ENCODE assay signal across 8 mouse cellular contexts in the genomic region with DNA sequence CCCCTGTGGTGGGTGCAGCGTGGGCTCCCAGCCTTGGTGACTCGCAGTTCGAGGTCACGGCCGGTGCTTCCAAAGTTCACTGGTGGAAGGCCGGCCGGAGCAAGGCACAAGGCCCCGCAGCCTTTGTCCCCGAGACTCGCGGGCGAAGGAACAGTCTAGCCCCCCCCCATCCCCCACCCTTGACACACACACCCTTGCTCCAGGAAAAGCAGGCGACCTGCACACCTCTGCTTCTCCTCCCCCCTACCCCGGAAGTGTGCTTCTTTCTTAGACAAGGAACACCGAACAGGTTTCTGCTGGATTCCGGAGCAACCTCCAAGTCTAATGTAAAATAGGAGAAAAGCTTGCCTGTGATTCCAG. TPM values are rescaled to one million over a fixed set of nuclear protein-coding genes. Genes with fewer than 3 reads are reported as not detected.
DNase-seq lines count a peak whose midpoint lies in the region; ATAC-seq and TF ChIP-seq lines count a peak whose summit lies in the region.

No protein-coding gene starts in this region.

- no peaks in the 10 kb centered on the region for H3K36me3 ChIP-seq in spleen, adult 2 months (ENCODE audit: control insufficient read depth, insufficient read depth, low read length)
- no peaks in the 10 kb centered on the region for H3K36me3 ChIP-seq in forebrain, embryonic 12.5 days (replicated peaks)
- no peaks in the 10 kb centered on the region for H3K36me3 ChIP-seq in midbrain, embryonic 14.5 days (ENCODE audit: control insufficient read depth, insufficient read depth, low read length)

- no peak for TF ChIP-seq POLR2A in spleen, adult 2 months (IDR thresholded peaks at IDR 0.05; ENCODE audit: low read depth, low read length)

- 7% methylated on average over 16 of the region's 16 CpGs for WGBS in spleen, adult 2 months
- WGBS in forebrain, embryonic 12.5 days: 2% methylated on average over 16 of the region's 16 CpGs
- WGBS in midbrain, embryonic 14.5 days: 2% methylated on average over 16 of the region's 16 CpGs

- peak overlapping the region; percentile 88 for H3K4me3 ChIP-seq in spleen, adult 2 months (ENCODE audit: extremely low read depth, insufficient read depth, insufficient read length)
- H3K4me3 ChIP-seq in forebrain, embryonic 12.5 days (replicated peaks): peak overlapping the region; percentile 88
- peak overlapping the region; percentile 64 for H3K4me3 ChIP-seq in midbrain, embryonic 14.5 days (replicated peaks; ENCODE audit: low read depth, low read length)

- peak overlapping the region; percentile 76 for H3K9ac ChIP-seq in forebrain, embryonic 12.5 days
- no peak overlapping the region for H3K9ac ChIP-seq in midbrain, embryonic 14.5 days (replicated peaks; ENCODE audit: low read length)

- peak overlapping the region; percentile 95 for H3K4me2 ChIP-seq in forebrain, embryonic 12.5 days
- peak overlapping the region; percentile 100 for H3K4me2 ChIP-seq in midbrain, embryonic 14.5 days (ENCODE audit: low read length)

- DNase-seq in spleen, adult 2 months (ENCODE audit: low read depth in 1 of 2, low spot score in 2 of 2): no peak
- no peak for DNase-seq in spleen, postnatal 14 days (ENCODE audit: low spot score in 2 of 2)
- DNase-seq in kidney, postnatal 25 days: peak; percentile 71 to 89
- no peak for DNase-seq in midbrain, embryonic 14.5 days
- DNase-seq in adrenal gland, adult 2 months: no peak
- DNase-seq in cerebellum, postnatal 25 days: no peak

- TF ChIP-seq CTCF in spleen, adult 2 months (IDR thresholded peaks at IDR 0.05; ENCODE audit: extremely low read depth, insufficient read depth, insufficient read length, insufficient replicate concordance): no peak

- no peak overlapping the region for H3K27ac ChIP-seq in spleen, adult 2 months (ENCODE audit: insufficient read depth, low read length)
- H3K27ac ChIP-seq in forebrain, embryonic 12.5 days: peak overlapping the region; percentile 46; the same call in 1 of the 2 replicates
- H3K27ac ChIP-seq in midbrain, embryonic 14.5 days (replicated peaks; ENCODE audit: low read depth, low read length): no peak overlapping the region

- peaks cover 10% of the 10 kb centered on the region for H3K4me1 ChIP-seq in spleen, adult 2 months (ENCODE audit: control insufficient read depth, insufficient read depth, insufficient read length)
- peaks cover 27% of the 10 kb centered on the region for H3K4me1 ChIP-seq in forebrain, embryonic 12.5 days
- H3K4me1 ChIP-seq in midbrain, embryonic 14.5 days (ENCODE audit: control insufficient read depth, insufficient read depth, low read length): peaks cover 5% of the 10 kb centered on the region; the same call in 1 of the 2 replicates

- H3K27me3 ChIP-seq in spleen, adult 2 months (ENCODE audit: control insufficient read depth, insufficient read depth, low read length): peaks cover 19% of the 10 kb centered on the region
- no peaks in the 10 kb centered on the region for H3K27me3 ChIP-seq in forebrain, embryonic 12.5 days
- no peaks in the 10 kb centered on the region for H3K27me3 ChIP-seq in midbrain, embryonic 14.5 days (ENCODE audit: control insufficient read depth, insufficient read depth, low read length)

- H3K9me3 ChIP-seq in forebrain, embryonic 12.5 days: no peaks in the 10 kb centered on the region
- no peaks in the 10 kb centered on the region for H3K9me3 ChIP-seq in midbrain, embryonic 14.5 days (ENCODE audit: control insufficient read depth, low read length)

- peak; percentile 27 for ATAC-seq in forebrain, embryonic 12.5 days (ENCODE audit: low FRiP score)
- no peak for ATAC-seq in midbrain, embryonic 14.5 days (ENCODE audit: low FRiP score, low TSS enrichment)
- no peak for ATAC-seq in inflammation-experienced regulatory T-cells, adult 6 months

RNA-seq across cellular contexts. Expression of a gene that starts 0.4 kb away (rescaled TPM):
- polyA plus RNA-seq in spleen, adult 2 months (2012; rRNA removed): 3.8 and 3.9 TPM in 2 replicates
- 18.6 and 20.8 TPM in 2 replicates for polyA plus RNA-seq in forebrain, embryonic 12.5 days (2016; fragmentation: Nextera tagmentation; extraction: Ambion mirVana)
- polyA plus RNA-seq in midbrain, embryonic 14.5 days (2014; fragmentation: Nextera tagmentation; extraction: Ambion mirVana): 7.0 and 8.6 TPM in 2 replicates
- 10 to 100 TPM in 1 of 3 experiments, 1 to 10 TPM in 2; 4.6 to 13.4 (median 6.8) TPM for polyA plus RNA-seq in inflammation-experienced regulatory T-cells, adult 6 months (2017; shearing (Covaris generic))
- 10 to 100 TPM; 10.2 to 22.1 TPM for total RNA-seq in adrenal gland, adult 2 months (2021)
- 16.7 and 20.7 TPM in 2 replicates for polyA plus RNA-seq in adrenal gland, adult 2 months (2012; rRNA removed)

RNA-seq across cellular contexts. Expression of a gene that starts 25.4 kb away (rescaled TPM):
- 73.6 and 160 TPM in 2 replicates for polyA plus RNA-seq in spleen, adult 2 months (2012; rRNA removed)
- 607 and 697 TPM in 2 replicates for polyA plus RNA-seq in forebrain, embryonic 12.5 days (2016; fragmentation: Nextera tagmentation; extraction: Ambion mirVana)
- polyA plus RNA-seq in midbrain, embryonic 14.5 days (2014; fragmentation: Nextera tagmentation; extraction: Ambion mirVana): 533 and 622 TPM in 2 replicates
- 100 to 1,000 TPM; 321 to 978 (median 399) TPM for polyA plus RNA-seq in inflammation-experienced regulatory T-cells, adult 6 months (2017; shearing (Covaris generic))
- total RNA-seq in adrenal gland, adult 2 months (2021): 100 to 1,000 TPM; 360 to 462 TPM
- polyA plus RNA-seq in adrenal gland, adult 2 months (2012; rRNA removed): 52.8 and 81.0 TPM in 2 replicates

Comparison
In these comparisons a context has a peak if more than half of its experiments do, and no peak if none do; other contexts are left out.
1. DNase-seq: peak in kidney, postnatal 25 days (2 of 2); none in spleen, adult 2 months (0 of 2), spleen, postnatal 14 days (0 of 2), midbrain, embryonic 14.5 days (single experiment), adrenal gland, adult 2 months (single experiment) and cerebellum, postnatal 25 days (0 of 2).
2. Peak in every context shown above with its lines, with median percentiles within 50 percentile points of each other: H3K4me3 ChIP-seq.